Mouse (Mus musculus) heart, embryonic 16.5 days (tissue): ENCODE results near the gene Kpna1. TPM values are rescaled to one million over a fixed set of nuclear protein-coding genes. Genes with fewer than 3 reads are reported as not detected.
"Not testable (repeated sequence)": the region's sequence is repeated elsewhere in the genome, so short reads cannot be mapped to it uniquely, and the experiment has no call there.

Experiments used
- ATAC-seq: fragments of 200-750 bp; cut with Nextera tagmentation; replicated peaks from 2 replicates; pipeline ENCODE4 v1.8.0; 2017; ENCODE audit warnings: moderate number of reproducible peaks; ENCODE audit not compliant: insufficient read depth, low FRiP score; ENCODE audit errors: extremely low read depth
- H3K27ac ChIP-seq: fragments of 300-500 bp; sonication (generic); 2 replicates; pipeline ENCODE4 v1.5.1; 2014; ENCODE audit warnings: mild to moderate bottlenecking, low read length, control low read depth, moderate library complexity
- H3K27me3 ChIP-seq: fragments of 300-500 bp; sonication (generic); 2 replicates; pipeline ENCODE4 v1.6.1; 2014; ENCODE audit warnings: low read length, mixed read lengths; ENCODE audit not compliant: control insufficient read depth, insufficient read depth
- H3K36me3 ChIP-seq: fragments of 300-500 bp; sonication (generic); 2 replicates; pipeline ENCODE4 v1.6.1; 2014; ENCODE audit not compliant: control insufficient read depth, insufficient read depth
- H3K4me1 ChIP-seq: fragments of 300-500 bp; sonication (generic); 2 replicates; pipeline ENCODE4 v1.6.1; 2014; ENCODE audit warnings: low read length, mixed read lengths; ENCODE audit not compliant: control insufficient read depth, insufficient read depth
- H3K4me2 ChIP-seq: fragments of 300-500 bp; sonication (generic); 2 replicates; pipeline ENCODE4 v1.6.1; 2014; ENCODE audit warnings: low read depth, mild to moderate bottlenecking, control low read depth, low read length
- H3K4me3 ChIP-seq: fragments of 300-500 bp; sonication (generic); 2 replicates; pipeline ENCODE4 v1.5.1; 2014; ENCODE audit warnings: mild to moderate bottlenecking, control low read depth, low read length
- H3K9ac ChIP-seq: fragments of 300-500 bp; sonication (generic); 2 replicates; pipeline ENCODE4 v1.6.1; 2014; ENCODE audit warnings: low read length, control low read depth
- H3K9me3 ChIP-seq: fragments of 300-500 bp; sonication (generic); replicated peaks from 2 replicates; pipeline ENCODE4 v1.6.1; 2016; ENCODE audit warnings: low read length; ENCODE audit not compliant: control insufficient read depth
- WGBS: fragments of 180-500 bp; shearing (Covaris S2); extraction: QIAGEN DNeasy Blood & Tissue Kit; methylation state at CpG from one replicate; pipeline ENCODE4 v1.1.7; 2014; 5-methylcytosine and 5-hydroxymethylcytosine counted together
- polyA plus RNA-seq: library from polyadenylated mRNA; unstranded; fragments of >200 nt; fragmentation: Nextera tagmentation; extraction: Ambion mirVana; gene quantifications from 2 replicates; pipeline ENCODE4 v1.2.1, GENCODE M21; 2015

The Kpna1 gene
- polyA plus RNA-seq, 1 experiment from 2014 or later = 41.4 TPM

DNA sequence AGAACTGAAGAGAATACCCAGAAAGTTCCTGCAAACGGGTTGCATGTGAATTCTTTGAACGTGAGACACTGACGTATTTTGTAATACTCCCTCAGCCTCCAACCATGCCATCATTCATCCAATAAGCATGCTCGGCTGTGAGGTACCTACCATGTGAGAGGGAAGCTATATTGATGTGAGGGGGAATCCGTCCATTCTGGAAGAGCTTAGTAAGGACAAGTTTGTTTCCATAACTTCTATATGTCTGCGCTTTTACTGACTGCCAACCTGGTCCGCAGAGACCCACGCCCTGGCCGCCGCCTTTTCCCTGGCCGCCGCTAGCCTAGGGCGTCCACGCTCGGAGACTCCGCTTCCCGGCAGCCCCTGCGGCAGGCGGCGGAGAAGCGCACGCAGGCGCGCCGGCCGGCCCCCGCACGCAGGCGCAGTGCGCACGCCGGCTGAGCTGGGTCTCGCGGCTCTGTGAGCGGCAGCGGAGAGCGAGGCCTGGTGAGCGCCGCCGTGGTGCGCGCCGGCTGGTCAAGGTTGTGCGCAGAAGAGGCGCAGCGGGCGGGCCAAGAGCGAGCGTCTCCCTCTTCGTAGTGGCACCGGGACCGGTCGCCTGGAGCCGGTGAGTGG is 4.5 kb downstream of the Kpna1 start:
- H3K36me3 ChIP-seq = no peaks in the 10 kb centered on the region
- no peaks in the 10 kb centered on the region for H3K9me3 ChIP-seq
- peak overlapping the region; percentile 87 for H3K4me2 ChIP-seq
- H3K27ac ChIP-seq = peak overlapping the region; percentile 98
- peak; percentile 89 for ATAC-seq
- H3K4me3 ChIP-seq = peak overlapping the region; percentile 65
- no peaks in the 10 kb centered on the region for H3K27me3 ChIP-seq
- peak overlapping the region; percentile 81 for H3K9ac ChIP-seq
- under 1% methylated on average over 50 of the region's 54 CpGs for WGBS
- H3K4me1 ChIP-seq = peaks cover 13% of the 10 kb centered on the region

DNA sequence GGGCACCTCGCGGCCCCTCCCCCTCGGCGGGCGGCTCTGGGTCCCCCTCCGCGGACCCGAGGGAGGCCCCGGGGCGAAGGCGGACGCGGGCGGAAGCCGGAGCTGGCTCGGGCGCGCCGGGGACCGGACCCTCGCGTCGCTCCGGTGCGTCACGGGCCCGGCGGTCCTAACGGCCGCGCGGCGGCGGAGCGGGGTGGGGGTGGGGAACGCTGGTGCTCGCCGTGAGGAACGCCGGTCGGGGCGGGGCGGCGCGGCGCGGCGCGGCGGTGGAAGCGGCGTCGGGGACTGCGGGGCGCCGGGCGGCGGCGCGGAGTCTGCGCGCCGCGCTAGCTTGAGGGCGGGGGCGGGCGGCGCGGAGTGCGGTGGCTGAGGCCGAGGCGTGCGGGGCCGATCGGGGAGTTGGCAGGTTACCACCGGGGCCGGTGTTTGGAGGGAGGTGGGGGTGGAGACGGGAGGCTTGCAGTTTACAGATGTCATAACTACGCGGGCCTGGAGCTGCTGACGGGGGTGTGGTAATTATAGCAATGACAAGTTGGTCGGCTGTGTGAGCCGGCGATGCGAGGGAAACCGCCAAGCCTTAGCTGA is 5.1 kb downstream of the Kpna1 start:
- under 1% methylated on average over 61 of the region's 86 CpGs for WGBS
- peak overlapping the region; percentile 81 for H3K9ac ChIP-seq
- ATAC-seq = peak; percentile 62
- no peaks in the 10 kb centered on the region for H3K9me3 ChIP-seq
- peaks cover 13% of the 10 kb centered on the region for H3K4me1 ChIP-seq
- no peaks in the 10 kb centered on the region for H3K36me3 ChIP-seq
- peak overlapping the region; percentile 98 for H3K27ac ChIP-seq
- H3K27me3 ChIP-seq = no peaks in the 10 kb centered on the region
- H3K4me3 ChIP-seq = peak overlapping the region; percentile 65
- peak overlapping the region; percentile 70 for H3K4me2 ChIP-seq

DNA sequence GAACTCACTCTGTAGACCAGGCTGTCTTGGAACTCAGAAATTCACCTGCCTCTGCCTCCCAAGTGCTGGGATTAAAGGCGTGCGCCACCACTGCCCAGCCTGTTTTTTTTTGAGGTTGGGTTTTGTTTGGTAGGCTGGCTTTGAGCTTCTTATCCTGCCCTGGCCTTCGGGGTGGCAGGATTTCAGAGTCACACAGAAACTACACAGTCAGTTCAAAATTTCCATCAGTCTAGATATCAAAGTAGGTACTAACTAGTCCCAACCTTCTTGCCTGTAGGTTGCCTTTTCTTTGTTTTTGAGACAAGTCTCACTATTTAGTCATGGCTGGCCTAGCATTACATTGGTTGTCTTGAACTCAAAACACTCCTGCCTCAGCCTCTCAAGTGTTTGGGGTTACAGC is 5.9 kb downstream of the Kpna1 start:
- no peak for ATAC-seq
- Histone ChIP-seq H3K4me2 (peak overlapping the region; percentile 70), H3K27ac (peak overlapping the region; percentile 98), H3K9me3 (no peaks in the 10 kb centered on the region), H3K27me3 (no peaks in the 10 kb centered on the region), H3K4me3 (peak overlapping the region; percentile 65), H3K4me1 (peaks cover 13% of the 10 kb centered on the region), H3K36me3 (no peaks in the 10 kb centered on the region), H3K9ac (peak overlapping the region; percentile 81; the same call in 1 of the 2 replicates)
- 41% methylated on average over 3 of the region's 3 CpGs for WGBS

DNA sequence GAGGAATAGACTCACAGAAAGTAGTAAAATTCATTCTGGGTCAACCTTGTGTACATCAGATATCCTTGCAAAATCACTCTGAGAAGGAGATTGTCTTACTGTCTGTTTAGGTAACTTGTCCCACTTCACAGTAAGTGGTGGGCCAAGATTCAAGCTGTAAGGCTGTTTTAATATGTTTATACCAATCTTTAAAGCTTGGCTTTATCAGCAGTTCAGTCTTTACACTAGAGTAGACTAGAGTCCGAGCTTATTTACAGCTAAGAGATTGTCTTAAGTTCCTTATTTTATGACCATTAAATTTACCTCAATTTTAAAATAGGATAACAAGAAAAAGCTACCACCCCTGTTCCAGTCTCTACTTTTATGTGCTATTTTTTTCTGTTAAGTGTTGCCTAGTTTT is 9.4 kb downstream of the Kpna1 start:
- no peak overlapping the region for H3K4me3 ChIP-seq
- no peaks in the 10 kb centered on the region for H3K9me3 ChIP-seq
- H3K27me3 ChIP-seq = no peaks in the 10 kb centered on the region
- H3K4me1 ChIP-seq = peaks cover 8% of the 10 kb centered on the region
- no peak for ATAC-seq
- 72% methylated on average over 1 of the region's 1 CpGs for WGBS
- no peaks in the 10 kb centered on the region for H3K36me3 ChIP-seq
- no peak overlapping the region for H3K9ac ChIP-seq
- H3K4me2 ChIP-seq = no peak overlapping the region
- no peak overlapping the region for H3K27ac ChIP-seq

DNA sequence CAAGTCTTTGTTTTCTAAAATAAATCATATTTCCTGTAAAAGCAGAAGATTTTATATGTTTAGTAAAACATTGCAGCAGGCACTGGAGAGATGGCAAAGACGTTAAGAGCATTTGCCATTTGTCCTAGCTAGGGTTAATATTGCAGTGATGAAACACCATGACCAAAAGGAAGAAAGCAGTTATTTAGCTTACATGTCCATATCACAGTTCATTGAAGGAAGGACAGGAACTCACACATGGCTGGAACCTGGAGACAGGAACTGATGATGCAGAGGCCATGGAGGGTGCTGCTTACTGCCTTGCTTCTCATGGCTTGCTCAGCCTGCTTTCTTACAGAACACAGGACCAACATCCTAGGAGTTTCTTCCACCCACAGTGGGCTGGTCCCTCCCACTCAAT is 13.8 kb downstream of the Kpna1 start:
- no peak overlapping the region for H3K4me2 ChIP-seq
- no peak for ATAC-seq
- no peak overlapping the region for H3K4me3 ChIP-seq
- 75% methylated on average over 1 of the region's 1 CpGs for WGBS
- no peaks in the 10 kb centered on the region for H3K4me1 ChIP-seq
- no peaks in the 10 kb centered on the region for H3K36me3 ChIP-seq
- no peak overlapping the region for H3K9ac ChIP-seq
- H3K9me3 ChIP-seq = no peaks in the 10 kb centered on the region
- H3K27me3 ChIP-seq = no peaks in the 10 kb centered on the region
- H3K27ac ChIP-seq = no peak overlapping the region

DNA sequence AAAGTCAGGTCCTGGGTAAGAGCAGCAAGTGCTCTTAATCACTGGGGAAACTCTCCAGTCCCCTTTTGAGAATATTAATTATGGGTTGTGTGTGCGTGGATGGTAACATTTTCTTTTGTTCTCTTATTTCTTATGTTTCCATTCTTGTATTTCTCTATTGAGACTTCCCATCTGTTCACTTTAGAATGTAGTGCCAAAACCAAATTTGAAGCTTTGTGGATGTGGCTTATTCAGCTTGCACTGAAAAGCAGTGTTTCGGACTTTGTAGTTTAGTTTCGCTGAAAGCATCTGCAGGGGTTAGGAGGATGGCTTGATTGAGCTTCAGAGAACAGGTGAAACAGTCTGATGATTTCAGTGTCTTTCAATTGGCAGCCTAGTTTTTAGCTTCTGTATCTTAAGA is 14.8 kb downstream of the Kpna1 start:
- 88% methylated on average over 3 of the region's 3 CpGs for WGBS
- no peaks in the 10 kb centered on the region for H3K36me3 ChIP-seq
- no peak for ATAC-seq

DNA sequence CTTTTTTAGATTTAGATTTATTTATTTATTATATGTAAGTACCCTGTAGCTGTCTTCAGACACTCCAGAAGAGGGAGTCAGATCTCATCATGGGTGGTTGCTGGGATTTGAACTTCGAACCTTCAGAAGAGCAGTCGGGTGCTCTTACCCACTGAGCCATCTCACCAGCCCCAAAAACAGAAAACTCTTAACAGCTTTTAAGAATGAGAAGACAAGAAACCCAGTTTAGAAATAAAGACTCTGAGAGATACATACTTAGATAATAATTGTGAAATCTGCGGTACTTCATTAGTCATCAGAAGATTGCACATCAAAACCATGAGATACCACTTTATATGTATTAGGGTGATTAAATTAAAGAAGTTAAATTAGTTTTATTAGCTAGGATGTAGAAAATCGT is 20.3 kb downstream of the Kpna1 start:
- not testable (repeated sequence) for H3K36me3 ChIP-seq, H3K9ac ChIP-seq, H3K4me3 ChIP-seq, H3K27ac ChIP-seq, ATAC-seq, H3K4me2 ChIP-seq, H3K4me1 ChIP-seq, H3K27me3 ChIP-seq, H3K9me3 ChIP-seq
- 92% methylated on average over 4 of the region's 4 CpGs for WGBS

More for the DNA sequence above, 14.8 kb downstream of the Kpna1 start:
- Histone ChIP-seq H3K9ac (no peak overlapping the region), H3K27ac (no peak overlapping the region), H3K27me3 (no peaks in the 10 kb centered on the region), H3K9me3 (no peaks in the 10 kb centered on the region), H3K4me3 (no peak overlapping the region), H3K4me2 (no peak overlapping the region), H3K4me1 (no peaks in the 10 kb centered on the region)

DNA sequence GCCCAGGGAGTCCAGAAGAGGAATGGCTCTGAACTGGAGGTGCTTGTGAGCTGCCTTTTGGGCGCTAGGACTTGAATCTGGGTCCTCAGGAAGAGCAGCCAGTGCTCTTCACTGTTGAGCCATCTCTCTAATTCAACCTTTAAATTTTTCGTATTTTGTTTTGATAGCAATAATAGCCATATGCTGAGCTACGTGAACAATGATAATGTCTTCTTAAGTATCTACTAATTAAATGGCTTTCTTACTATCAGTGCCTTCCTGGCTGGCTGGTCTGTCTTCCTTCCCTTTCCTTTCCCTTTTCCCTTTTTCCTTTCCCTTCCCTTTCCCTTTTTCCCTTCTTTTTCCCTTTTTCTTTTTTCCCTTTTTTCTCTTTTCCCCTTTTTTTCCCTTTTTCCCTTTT is 29.8 kb downstream of the Kpna1 start:
- Histone ChIP-seq H3K9me3 (no peaks in the 10 kb centered on the region), H3K27me3 (no peaks in the 10 kb centered on the region), H3K4me3 (no peak overlapping the region), H3K27ac (no peak overlapping the region), H3K36me3 (peaks cover 12% of the 10 kb centered on the region; the same call in 1 of the 2 replicates), H3K4me1 (no peaks in the 10 kb centered on the region), H3K9ac (no peak overlapping the region), H3K4me2 (no peak overlapping the region)
- no peak for ATAC-seq
- WGBS = 94% methylated on average over 3 of the region's 3 CpGs

DNA sequence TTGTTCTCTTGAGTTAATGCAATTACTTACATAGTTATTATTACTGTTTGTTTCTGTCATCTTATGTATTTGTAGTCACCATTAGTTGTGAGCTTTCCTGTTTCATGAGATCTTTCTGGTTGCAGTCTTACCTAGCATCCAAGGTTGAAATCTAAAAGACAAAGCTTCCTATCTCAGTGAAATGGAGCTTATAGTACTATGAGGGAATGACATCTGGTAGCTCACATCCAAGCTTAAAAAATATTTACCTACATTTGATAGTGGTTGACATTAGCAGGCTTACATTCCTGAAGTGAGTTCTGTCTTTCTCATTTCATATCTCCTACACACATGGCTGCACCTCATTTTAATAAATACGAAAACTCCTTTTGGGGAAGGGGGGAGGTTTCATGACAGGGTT is 37.8 kb downstream of the Kpna1 start:
- peaks cover 22% of the 10 kb centered on the region for H3K36me3 ChIP-seq
- 88% methylated on average over 1 of the region's 1 CpGs for WGBS

More for the DNA sequence above, 37.8 kb downstream of the Kpna1 start:
- Histone ChIP-seq H3K9me3 (no peaks in the 10 kb centered on the region), H3K9ac (no peak overlapping the region), H3K27me3 (no peaks in the 10 kb centered on the region), H3K27ac (no peak overlapping the region), H3K4me3 (no peak overlapping the region), H3K4me1 (no peaks in the 10 kb centered on the region), H3K4me2 (no peak overlapping the region)
- ATAC-seq = no peak
